Mouse (Mus musculus) T-helper 2 cell (primary cell): Measurements from ENCODE around the gene Stk38.
"Not testable (repeated sequence)": the region's sequence is repeated elsewhere in the genome, so short reads cannot be mapped to it uniquely, and the experiment has no call there.

Experiments used
- in situ Hi-C: fragments of 300-600 bp; cut with MboI, MseI; formaldehyde crosslinking; loops from one replicate; pipeline ENCODE4 v1.15.1; 2025; ENCODE audit warnings: high pct_unique_total_duplicates

The Stk38 gene

DNA sequence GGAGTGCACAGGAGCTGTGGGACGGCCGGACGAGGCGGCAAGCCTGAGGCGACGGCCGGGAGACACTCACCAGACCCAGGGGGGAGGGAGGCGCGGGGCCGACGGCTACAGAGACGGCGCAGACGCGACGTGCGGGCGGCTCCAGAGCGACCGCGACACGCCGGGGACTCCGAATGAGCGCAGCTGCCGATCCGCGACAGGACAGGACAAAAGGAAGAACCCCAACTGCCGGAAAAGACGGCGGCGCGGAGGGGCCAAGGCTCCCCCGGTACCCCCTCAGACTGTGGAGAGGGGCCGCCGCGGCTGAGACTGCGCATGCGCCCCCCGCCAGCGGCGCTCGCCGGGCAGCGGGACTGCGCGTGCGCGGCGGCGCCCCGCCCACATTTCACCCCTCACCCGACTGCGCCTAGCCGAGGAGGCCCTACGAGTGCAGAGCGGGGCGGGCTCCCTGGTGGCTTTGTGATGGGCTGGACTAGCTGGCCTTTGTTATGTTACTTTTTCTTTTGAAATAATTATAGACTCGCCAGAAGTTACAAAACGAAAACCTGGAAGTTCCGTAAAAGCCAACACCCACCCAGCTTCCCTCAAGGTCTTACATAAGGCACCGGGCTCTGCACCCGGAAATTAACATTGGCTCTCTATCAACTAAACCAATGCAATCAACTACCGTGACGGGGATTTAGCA, at the start of gene Stk38:
TSS of gene Stk38 (minus strand) at position 355 of the 685 bp plus-strand sequence.
- in situ Hi-C loops, result no loop called here

DNA sequence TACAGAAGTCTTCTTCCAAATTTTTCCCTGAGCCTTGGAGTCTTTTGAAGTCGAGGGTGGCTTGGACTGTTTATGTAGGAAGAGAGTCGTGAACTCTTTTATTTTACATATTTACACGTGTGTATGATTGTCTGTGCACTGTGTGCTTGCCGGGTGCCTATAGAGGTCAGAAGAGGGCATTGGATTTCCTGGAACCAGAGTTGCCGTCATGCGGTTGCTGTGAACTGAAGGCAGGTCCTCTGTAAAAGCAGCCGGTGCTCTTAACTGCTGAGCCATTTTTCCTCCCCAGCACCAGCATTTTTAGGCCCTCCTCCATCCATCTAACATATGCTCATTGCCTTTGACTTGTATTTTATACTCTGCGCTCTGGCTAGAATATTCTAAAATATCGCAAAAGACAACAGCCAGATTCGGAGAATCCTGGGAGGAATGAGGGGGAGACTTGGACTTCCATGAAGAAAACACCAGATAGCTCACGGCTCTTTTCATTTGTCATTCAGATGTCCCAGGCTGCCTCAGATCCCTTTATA, 49.6 kb upstream of the Stk38 start:
- in situ Hi-C loops, result no loop called here

DNA sequence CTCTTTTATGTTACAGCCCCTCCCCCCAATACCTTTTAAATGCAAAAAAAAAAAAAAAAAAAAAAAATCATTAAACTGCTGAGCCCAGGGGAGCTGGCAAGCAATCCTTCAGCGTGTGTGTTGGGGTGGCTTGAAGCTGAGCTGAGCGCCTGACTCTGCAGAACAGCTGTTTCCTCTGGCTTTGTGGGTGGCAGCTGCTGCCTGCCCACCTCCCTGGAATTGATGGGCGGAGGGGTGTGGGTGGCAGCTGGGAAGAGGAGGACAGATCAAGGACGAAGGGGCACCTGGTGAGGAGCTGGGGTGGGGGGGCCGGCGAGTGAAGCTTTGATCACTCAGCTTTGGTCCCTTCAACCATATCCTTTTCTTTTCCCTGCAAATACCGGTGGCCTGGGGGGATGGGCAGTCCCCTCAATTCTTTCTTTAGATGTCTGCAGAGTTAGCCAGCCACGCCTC, 48.9 kb upstream of the Stk38 start:
- in situ Hi-C loops, result no loop called here

DNA sequence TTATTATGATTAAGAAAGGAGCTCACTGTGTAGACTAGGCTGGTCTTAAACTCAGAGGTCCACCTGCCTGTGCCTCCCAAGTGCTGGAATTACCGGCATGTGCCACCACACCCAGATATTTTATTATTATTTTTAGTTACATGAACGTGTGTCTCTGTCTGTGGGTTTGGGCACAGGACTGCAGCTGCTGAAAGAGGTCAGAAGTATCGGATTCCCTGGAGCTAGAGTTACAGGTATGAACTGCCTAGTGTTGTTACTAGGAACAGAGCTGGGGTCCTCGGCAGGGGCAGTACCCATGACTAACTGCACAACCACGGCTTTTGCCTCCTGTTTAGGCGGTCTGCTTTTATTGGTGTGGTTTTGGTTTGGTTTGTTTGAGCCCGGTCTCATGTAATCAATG, 48.4 kb upstream of the Stk38 start:
- in situ Hi-C loops, result no loop called here

DNA sequence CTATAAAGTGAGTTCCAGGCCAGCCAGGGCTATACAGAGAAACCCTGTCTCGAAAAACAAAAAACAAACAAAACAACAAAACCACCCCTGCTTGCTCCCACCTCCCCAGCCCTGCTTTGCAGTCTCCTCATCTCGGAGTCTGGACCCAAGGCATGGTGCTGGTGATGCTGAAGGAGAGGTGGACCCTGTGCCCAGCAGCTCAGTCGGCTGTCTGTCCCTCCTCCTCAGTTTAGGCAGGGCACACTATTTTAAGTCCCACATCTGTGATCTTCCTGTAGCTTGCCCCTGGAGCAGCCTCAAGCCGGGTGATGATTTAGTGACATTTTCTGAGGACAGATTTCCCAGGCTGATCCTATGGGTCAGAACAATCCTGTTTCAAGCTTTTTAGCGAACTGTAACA, 47.8 kb upstream of the Stk38 start:
- in situ Hi-C loops, result no loop called here

DNA sequence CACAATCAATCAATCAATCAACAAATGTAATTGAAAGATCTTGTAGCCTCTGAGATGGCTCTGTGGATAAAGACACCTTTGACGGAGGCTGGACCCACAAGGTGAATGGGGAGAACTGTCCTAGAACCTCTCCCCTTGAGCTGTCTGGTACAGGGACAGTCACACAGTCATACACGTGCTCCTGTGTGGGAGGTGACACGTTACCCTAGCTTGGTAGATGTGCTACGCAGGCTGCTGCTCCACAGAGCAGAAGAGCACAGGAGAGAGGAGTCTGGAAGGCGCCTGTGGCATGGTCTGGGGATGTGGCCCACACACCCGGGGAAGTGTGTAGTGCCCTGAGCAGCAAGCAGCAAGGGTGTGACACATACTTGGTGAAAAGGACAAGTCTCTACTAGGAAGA, 46.6 kb upstream of the Stk38 start:
- in situ Hi-C loops, result loop anchor here (5.0 kb wide), 1 partner anchor 38 kb away; the partner anchor contains the start of gene Cdkn1a

DNA sequence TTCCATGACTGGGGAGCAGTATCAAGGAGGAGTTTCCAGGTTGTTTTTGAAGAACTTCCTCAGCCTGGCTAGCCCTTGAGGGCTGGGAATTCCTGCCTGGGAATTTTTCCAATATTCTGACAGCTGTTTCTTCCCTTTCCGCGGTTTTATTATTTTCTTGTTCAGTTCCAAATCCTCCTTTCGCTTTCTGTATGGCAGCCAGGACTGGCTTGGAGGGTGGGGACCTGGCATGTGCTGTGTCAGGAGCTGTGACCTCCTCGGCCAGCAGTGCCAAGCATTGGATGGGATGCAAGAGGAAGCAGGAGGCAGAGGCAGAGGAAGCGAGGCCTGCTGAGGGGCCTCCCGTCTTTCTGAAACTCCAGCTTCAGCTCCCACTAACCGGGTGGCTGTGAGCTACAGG, 46.0 kb upstream of the Stk38 start:
- in situ Hi-C loops, result loop anchor here (5.0 kb wide), 1 partner anchor 38 kb away; the partner anchor contains the start of gene Cdkn1a

DNA sequence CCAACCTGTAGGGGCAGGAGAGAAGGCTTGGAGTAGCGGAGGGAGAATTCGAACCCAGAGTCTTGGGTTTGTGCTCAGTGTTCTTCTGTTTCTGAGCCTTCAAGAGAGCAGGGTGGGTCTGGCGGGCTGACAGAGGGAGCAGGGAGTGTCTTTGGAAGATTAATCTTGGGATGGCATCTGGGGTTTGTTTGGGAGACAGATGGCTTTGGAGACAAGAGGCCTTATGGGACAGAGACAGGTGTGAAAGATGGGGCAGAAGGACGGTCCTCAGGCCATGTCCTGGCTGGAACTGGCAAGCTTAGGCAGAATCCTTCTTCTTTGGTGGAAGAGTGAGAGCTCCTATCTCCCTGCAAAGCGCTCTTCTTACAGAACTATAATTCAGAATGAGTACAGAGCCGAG, 45.3 kb upstream of the Stk38 start:
- in situ Hi-C loops, result loop anchor here (5.0 kb wide), 1 partner anchor 39 kb away; the partner anchor contains the start of gene Cdkn1a

DNA sequence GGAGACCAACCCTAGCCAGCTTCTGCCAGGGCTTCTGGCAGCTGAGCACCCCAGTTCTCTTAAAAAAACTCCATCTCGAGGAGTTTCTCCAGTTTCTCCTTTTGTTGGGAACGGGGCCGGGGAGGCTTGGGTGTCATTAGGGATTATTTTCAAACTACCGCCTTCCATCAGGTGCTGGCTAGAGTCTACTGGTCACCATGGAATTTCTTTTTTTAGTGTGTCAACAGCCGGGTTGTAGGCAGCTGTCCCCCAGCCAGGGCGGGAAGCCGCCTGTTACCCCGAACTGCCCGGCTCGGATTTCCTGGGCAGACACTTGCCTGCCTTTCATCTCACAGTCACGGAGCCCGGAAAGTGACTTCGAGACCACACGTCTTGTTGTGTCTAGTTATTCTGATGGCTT, 43.0 kb upstream of the Stk38 start:
- in situ Hi-C loops, result loop anchor here (5.0 kb wide), 1 partner anchor 42 kb away; the partner anchor contains the start of gene Cdkn1a

DNA sequence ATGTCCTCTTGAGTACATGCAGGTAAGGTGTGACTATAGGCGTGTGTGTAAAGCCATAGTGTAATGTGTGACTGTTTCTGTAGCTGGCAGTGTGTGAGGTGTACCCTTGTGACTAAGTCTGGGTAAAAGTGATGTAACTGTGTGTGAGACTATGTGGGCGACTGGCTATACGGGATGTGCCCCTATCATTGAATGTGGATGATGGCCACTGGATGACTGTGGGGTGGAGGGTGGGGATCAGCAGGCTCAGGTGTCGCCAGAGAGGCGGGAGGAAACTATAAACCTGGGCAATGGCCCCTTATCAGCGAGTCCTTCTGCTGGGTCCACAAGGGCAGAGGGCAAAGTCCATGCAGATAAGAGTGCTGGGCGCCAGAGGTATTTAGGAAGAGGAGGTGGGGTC, 42.1 kb upstream of the Stk38 start:
- in situ Hi-C loops, result loop anchor here (5.0 kb wide), 3 partner anchors 42 to 197 kb away; partner anchors contain the start of gene Cdkn1a

DNA sequence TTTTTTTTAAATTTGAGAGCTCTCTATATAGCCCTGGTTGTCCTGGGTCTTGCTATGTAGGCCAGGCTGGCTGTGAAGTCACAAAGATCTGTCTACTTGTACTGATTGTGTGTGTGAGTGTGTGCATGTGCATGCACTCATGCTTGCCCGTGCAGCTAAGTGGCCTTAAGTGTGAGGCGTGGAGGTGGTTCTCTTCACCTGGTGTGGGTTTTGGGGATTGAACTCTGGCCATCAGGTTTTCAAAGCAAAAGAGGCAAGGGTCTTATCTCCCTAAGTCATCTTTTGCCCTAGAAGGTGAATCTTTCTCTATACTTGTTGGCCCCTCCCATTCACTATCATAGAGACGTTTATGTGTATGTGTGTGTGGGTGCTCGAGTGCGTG, 41.7 kb upstream of the Stk38 start:
- in situ Hi-C loops, result loop anchor here (5.0 kb wide), 2 partner anchors 123 to 198 kb away; no protein-coding TSS in a partner anchor

DNA sequence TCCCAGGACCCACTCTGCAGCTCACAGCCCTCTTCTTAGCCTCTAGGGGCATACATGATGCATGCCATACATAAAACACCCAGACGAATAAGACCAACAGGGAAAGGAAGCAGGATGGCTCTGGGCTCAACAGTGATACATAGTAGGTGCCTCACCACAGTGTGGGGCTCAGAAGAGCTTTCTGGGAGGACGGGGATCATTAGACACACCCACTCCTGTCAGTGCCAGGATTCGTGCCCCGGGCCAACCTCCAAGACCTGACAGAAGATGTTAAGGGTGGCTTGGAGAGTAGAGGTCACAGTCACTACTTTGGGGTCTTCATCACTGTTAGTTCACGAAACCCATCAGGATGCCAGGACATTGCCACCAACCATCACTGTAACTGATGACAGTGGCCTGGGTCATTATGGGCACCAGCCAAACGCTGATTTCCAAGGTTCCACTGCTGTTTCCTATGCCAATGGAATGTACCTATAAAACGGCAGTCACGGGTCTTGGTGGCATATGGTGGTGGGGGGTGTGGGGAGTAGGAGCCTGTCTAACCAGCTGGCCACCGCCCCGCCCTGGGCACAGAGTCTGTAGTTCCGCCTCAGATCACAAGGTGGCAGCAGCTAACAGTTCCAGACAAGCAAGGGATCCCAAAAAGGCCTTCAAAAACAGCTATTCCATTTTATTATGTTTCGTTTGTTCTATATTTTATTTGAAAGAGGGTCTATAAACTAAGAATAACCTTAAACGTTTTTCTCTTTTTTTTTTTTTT, 41.1 kb upstream of the Stk38 start:
- in situ Hi-C loops, result loop anchor here (5.0 kb wide), 2 partner anchors 123 to 198 kb away; no protein-coding TSS in a partner anchor

DNA sequence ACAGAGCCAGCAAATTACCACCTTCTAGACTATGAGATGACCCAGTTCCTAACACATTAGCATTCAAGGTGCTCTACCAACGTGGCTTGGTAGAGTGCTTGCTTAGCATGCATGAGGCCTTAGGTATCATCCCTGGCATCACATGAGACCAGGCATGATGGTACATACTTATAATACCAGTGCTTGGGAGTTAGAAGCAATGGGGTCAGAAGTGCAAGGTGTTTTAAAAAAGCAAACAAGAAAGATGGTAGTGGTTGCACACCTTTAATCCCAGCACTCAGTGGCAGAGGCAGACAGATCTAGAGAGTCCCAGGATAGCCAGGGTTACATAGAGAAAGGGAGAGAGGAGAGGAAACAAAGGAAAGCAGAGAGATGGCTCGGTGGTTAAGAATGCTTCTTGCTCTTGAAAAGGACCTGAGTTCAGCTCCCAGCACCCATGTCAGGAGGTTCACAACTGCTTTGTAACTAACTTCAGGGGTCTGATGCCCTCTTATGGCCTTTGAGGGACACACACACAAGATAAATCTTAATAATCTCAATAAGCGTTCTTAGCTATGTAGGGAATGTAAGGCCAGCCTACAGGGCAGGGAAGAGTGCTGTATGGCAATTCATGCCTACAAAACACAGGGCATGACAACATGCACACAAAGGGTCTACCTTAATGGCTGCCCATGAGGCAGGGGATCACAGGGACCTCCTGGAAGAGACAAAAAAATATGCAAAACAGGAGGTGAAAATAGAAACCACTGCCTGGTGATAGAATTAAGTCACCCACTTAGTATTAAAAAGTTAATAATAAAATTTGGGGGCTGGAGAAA, 40.1 kb upstream of the Stk38 start:
- in situ Hi-C loops, result loop anchor here (5.0 kb wide), 2 partner anchors 124 to 199 kb away; no protein-coding TSS in a partner anchor

DNA sequence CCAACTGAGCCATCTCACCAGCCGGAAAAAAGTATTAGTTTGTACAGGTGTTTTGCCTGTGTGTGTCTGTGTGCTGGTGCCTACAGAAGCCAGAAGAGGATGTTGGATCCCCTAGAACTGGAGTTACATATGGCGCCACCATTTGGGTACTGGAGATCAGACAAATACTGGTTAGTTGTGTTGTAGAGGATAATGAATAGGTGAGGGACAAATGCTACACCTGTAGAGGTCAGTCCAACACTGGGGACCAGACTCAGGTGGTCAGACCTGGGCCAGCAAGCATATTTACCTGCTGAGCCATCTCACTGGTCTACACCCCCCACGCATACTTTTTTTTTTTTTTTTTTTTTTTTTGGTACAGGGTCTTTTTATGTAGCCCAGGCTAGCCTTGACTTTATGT, 39.1 kb upstream of the Stk38 start:
- in situ Hi-C loops, result loop anchor here (5.0 kb wide), 2 partner anchors 125 to 200 kb away; no protein-coding TSS in a partner anchor

DNA sequence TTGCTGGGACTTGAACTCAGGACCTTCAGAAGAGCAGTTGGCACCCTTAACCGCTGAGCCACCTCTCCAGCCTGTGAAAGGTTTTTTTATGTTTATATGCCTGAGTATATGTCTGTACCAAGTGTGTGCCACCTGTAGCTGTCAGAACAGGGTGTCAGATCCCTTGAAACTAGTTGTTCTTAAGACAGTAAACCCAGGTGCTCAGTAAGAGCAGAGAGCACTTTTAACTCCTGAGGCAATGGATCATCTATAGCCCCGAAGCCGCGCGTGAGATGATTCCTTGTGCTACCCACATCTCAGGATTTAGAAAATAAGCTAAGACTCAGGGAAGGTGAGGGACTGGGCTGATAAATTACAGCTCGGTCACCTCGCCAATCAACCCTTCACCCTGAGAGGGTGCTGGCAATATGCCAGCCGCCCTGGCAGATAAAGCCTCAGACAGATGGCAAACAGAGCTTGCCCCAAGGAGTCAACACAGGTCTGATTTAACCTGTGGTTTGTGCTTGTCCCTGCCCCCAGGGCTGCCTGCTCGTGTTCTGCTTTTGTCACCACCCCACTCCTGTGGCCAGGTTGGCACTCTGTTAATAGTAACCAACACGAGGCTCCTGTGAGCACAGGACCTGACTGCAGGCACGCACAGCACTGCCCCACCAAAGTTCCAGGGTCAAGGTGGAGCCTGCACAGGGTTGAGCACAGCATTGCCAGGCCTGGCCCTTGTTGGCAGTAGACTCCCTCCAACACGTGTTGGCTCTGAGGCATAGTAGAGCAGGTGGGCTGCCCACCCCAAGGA, 38.1 kb upstream of the Stk38 start:
- in situ Hi-C loops, result loop anchor here (5.0 kb wide), 2 partner anchors 126 to 201 kb away; no protein-coding TSS in a partner anchor

DNA sequence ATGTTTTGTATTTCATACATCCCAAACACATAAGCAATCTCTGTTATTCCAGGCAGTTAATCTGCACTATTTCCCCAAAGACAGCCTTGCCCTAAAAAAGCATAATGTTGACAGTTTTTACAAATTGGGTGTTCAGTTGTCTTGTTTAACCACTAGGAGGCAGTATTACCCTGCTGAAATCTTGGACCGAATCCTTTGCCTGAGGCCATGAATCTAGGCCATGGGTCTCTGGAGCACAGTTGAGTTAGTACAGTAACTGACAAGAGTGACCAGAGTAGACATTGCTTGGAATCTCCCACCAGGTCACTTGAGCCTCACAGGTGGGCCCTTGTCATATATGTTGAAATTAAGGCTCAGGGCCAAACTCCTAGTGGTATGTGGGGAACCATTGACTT, 37.1 kb upstream of the Stk38 start:
- in situ Hi-C loops, result loop anchor here (5.0 kb wide), 2 partner anchors 127 to 202 kb away; no protein-coding TSS in a partner anchor

DNA sequence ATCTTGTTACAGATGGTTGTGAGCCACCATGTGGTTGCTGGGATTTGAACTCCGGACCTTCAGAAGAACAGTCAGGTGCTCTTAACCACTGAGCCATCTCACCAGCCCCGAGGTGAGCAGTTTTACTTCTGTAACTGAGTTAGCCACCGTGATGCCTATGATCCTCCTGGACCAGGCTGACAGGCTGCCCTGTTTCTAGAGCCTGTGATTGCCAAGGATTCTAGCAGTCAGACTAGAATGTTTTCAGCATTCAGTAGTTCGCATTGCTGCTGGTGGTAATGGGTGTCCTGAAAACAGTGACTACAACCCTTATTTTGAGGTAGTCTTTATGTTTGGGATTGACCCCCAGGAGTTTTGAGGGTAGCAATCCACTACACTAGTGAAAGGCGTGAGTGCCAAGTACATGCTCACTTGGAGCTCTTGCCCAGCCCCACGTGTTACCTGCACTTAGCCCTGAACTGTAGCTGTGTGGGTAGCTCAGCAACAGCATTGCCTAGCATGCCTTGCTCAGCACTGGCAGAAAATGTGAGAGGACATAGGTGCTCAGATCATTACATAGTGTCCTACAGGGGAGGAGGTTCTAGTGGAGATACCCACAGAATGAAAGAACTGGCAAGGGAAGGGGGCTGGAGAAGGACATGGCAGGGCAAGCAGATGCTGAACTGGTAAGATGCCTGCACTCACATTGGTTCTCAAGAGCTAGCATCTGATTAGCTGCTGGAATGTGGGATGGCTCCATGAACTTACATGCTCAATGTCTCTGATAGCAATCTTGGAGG, 36.5 kb upstream of the Stk38 start:
- in situ Hi-C loops, result no loop called here

DNA sequence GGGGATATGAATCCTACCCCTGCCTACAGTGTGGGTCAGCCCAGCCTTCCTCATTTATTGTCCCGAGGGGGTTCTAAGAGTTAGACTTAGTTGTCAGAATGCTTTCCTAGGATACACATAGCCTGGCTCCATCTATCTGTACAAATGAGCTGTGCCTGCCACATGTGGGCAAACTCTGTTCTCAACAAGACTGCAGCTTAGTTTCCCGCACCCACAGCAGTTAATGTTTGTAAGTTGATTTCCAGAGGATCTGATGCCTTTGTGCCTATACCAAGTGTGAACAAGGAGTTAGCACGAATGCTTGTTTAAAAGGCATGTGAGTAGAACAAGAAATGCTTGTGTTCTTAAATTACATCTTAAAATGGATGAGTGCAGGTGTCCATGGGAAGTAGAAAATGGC, 35.8 kb upstream of the Stk38 start:
- in situ Hi-C loops, result no loop called here

DNA sequence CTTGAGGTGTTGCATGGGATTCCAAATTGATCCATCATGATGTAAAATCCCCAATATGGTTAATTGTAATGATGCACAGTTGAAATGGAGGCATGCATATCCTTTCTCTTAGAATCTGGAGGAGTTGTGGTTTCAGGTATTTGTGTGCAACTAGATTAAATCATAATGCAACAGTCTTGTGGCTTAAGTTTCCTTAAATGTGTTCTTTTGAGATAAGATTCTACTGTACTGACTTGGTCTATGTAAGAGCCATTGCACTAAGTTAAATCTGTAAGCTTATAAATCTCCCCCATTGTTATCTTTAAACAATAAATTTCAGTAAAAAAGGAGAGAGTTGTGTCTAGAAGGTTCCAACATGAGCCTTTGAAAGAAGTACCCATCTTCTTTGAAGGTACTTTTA, 34.8 kb upstream of the Stk38 start:
- in situ Hi-C loops, result no loop called here

DNA sequence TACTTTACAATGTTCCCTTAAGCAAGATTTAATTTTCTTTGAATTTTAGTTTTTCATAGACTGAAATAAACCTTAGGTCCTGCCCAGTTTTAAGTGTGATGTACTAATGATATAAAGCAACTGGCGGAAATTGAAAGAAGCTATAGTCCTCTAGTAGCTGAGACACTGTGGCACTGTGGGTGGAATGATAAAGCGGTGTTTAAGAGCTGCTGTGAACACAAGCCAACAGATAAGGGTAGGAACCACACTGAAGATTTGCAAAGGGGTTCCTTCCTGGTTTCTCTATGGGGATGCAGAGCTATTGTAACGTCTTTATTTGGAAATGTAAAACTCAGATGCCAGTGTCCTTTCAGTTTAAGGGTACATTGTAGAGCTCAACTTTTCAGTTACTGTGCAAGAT, 33.8 kb upstream of the Stk38 start:
- in situ Hi-C loops, result not testable (repeated sequence)
